Mouse (Mus musculus): ENCODE measurements around the gene Treml4. TPM values are rescaled to one million over a fixed set of nuclear protein-coding genes. Genes with fewer than 3 reads are reported as not detected.
"Not testable (repeated sequence)": the region's sequence is repeated elsewhere in the genome, so short reads cannot be mapped to it uniquely, and the experiment has no call there.

The Treml4 gene
- polyA plus RNA-seq, 1 experiment, result not detected

DNA sequence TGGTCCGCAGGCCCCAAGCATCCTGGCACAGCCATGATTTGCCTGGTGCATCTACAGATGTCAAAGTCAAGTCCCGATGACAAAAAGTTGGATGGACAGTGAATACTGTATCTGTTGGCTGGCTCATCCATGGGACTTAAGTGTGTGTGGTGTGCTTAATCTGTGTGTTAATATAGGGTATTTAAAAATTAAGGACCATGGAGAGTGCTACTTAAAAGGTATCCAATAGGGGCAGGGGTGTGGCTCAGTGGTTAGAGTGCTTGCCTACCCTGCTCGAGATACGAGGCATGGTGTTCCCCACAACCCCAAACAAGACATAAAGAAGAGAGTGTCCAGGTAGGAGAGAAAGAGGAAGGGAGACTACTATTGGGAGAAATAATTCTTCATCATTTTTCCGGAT is 37.7 kb downstream of the Treml4 start:
- Histone ChIP-seq H3K9ac (ENCODE audit: low read depth, poor library complexity, severe bottlenecking) (no peak overlapping the region), H3K9me3 (replicated peaks; ENCODE audit: control insufficient read depth, insufficient read depth, low read length, poor library complexity, severe bottlenecking) (no peaks in the 10 kb centered on the region), H3K27ac (ENCODE audit: insufficient read depth, low read length) (no peak overlapping the region), H3K4me3 (ENCODE audit: low read depth, low read length) (no peak overlapping the region), H3K4me1 (ENCODE audit: control insufficient read depth, insufficient read depth, low read length) (peaks cover 7% of the 10 kb centered on the region), H3K27me3 (ENCODE audit: control insufficient read depth, insufficient read depth, low read length, poor library complexity, severe bottlenecking) (no peaks in the 10 kb centered on the region), H3K36me3 (ENCODE audit: control insufficient read depth, insufficient read depth, low read length, poor library complexity, severe bottlenecking) (no peaks in the 10 kb centered on the region)
- TF ChIP-seq CTCF (IDR thresholded peaks at IDR 0.05; ENCODE audit: low read depth, low read length) (no peak), POLR2A (IDR thresholded peaks at IDR 0.05; ENCODE audit: insufficient read depth, low read length) (no peak), EP300 (IDR thresholded peaks at IDR 0.05; ENCODE audit: insufficient read depth, low read depth, low read length) (no peak)

DNA sequence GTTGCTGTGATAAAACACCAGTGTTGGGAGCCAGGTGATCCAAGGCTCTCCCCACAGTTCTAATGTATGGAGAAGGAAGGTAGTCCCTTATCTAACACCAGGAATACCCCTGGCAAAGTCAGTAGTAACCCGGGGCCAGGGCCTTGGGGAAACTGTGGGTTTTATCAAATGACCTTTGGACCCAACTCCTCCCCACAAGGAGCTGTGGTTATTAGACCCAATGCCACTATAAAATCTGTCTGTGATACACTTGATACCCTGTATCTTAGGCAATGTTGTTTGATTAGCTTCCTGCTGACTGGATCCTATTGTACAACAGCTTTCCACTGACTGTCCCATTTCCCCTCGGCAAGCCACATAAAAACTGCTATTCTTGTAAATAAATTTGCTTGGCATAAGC is 48.0 kb downstream of the Treml4 start:
- H3K4me1 ChIP-seq (ENCODE audit: control insufficient read depth, insufficient read depth, low read length), result no peaks in the 10 kb centered on the region
- TF ChIP-seq POLR2A (IDR thresholded peaks at IDR 0.05; ENCODE audit: insufficient read depth, low read length) (no peak), EP300 (IDR thresholded peaks at IDR 0.05; ENCODE audit: insufficient read depth, low read depth, low read length) (no peak), CTCF (IDR thresholded peaks at IDR 0.05; ENCODE audit: low read depth, low read length) (no peak)
- no peak overlapping the region for H3K9ac ChIP-seq (ENCODE audit: low read depth, poor library complexity, severe bottlenecking)
- H3K27me3 ChIP-seq (ENCODE audit: control insufficient read depth, insufficient read depth, low read length, poor library complexity, severe bottlenecking), result no peaks in the 10 kb centered on the region
- H3K27ac ChIP-seq (ENCODE audit: insufficient read depth, low read length), result no peak overlapping the region
- no peaks in the 10 kb centered on the region for H3K36me3 ChIP-seq (ENCODE audit: control insufficient read depth, insufficient read depth, low read length, poor library complexity, severe bottlenecking)
- no peak overlapping the region for H3K4me3 ChIP-seq (ENCODE audit: low read depth, low read length)
- H3K9me3 ChIP-seq (replicated peaks; ENCODE audit: control insufficient read depth, insufficient read depth, low read length, poor library complexity, severe bottlenecking), result no peaks in the 10 kb centered on the region

GRCm38 (mm10) chr17:48315905-48316579 is 51.9 kb downstream of the Treml4 start, which contains the start of gene B430306N03Rik:
Gene B430306N03Rik, plus strand, starts transcription at chr17:48316141.
- not testable (repeated sequence) for H3K9ac ChIP-seq (ENCODE audit: low read depth, poor library complexity, severe bottlenecking); H3K36me3 ChIP-seq (ENCODE audit: control insufficient read depth, insufficient read depth, low read length, poor library complexity, severe bottlenecking); H3K27me3 ChIP-seq (ENCODE audit: control insufficient read depth, insufficient read depth, low read length, poor library complexity, severe bottlenecking); H3K4me3 ChIP-seq (ENCODE audit: low read depth, low read length); H3K4me1 ChIP-seq (ENCODE audit: control insufficient read depth, insufficient read depth, low read length); H3K27ac ChIP-seq (ENCODE audit: insufficient read depth, low read length); H3K9me3 ChIP-seq (replicated peaks; ENCODE audit: control insufficient read depth, insufficient read depth, low read length, poor library complexity, severe bottlenecking)

- no peak overlapping the region for H3K9ac ChIP-seq (ENCODE audit: low read depth, poor library complexity, severe bottlenecking)
- no peaks in the 10 kb centered on the region for H3K27me3 ChIP-seq (ENCODE audit: control insufficient read depth, insufficient read depth, low read length, poor library complexity, severe bottlenecking)
- no peaks in the 10 kb centered on the region for H3K36me3 ChIP-seq (ENCODE audit: control insufficient read depth, insufficient read depth, low read length, poor library complexity, severe bottlenecking)
- H3K27ac ChIP-seq (ENCODE audit: insufficient read depth, low read length), result no peak overlapping the region
- no peak for TF ChIP-seq EP300 (IDR thresholded peaks at IDR 0.05; ENCODE audit: insufficient read depth, low read depth, low read length)
- no peak for TF ChIP-seq POLR2A (IDR thresholded peaks at IDR 0.05; ENCODE audit: insufficient read depth, low read length)
- no peak for TF ChIP-seq CTCF (IDR thresholded peaks at IDR 0.05; ENCODE audit: low read depth, low read length)
- no peak overlapping the region for H3K4me3 ChIP-seq (ENCODE audit: low read depth, low read length)
- peaks cover 2% of the 10 kb centered on the region for H3K4me1 ChIP-seq (ENCODE audit: control insufficient read depth, insufficient read depth, low read length)
- H3K9me3 ChIP-seq (replicated peaks; ENCODE audit: control insufficient read depth, insufficient read depth, low read length, poor library complexity, severe bottlenecking), result no peaks in the 10 kb centered on the region
These were observed 54.6 kb downstream of the Treml4 start for GRCm38 (mm10) chr17:48318686-48319085.

DNA sequence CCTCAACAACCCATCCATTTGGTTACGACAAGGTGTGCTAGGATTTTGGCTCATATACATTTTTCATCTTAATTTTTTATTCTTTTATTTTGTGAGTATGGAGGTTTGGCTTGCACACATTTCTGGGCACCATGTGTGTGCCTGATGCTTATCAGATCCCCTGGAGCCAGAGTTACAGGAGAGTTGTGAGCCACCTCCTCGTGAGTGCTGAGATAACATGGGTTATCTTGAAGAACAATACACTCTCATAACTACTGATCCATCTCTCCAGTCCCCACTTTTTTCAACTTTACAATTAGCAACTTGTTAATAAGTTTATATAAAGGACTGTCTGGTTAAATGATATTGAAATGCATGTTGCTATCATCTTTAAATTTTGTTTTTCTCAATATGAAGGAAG is 57.2 kb downstream of the Treml4 start:
- H3K4me1 ChIP-seq (ENCODE audit: control insufficient read depth, insufficient read depth, low read length), result peaks cover 2% of the 10 kb centered on the region
- H3K36me3 ChIP-seq (ENCODE audit: control insufficient read depth, insufficient read depth, low read length, poor library complexity, severe bottlenecking), result no peaks in the 10 kb centered on the region
- H3K27me3 ChIP-seq (ENCODE audit: control insufficient read depth, insufficient read depth, low read length, poor library complexity, severe bottlenecking), result no peaks in the 10 kb centered on the region
- no peak overlapping the region for H3K27ac ChIP-seq (ENCODE audit: insufficient read depth, low read length)
- no peak overlapping the region for H3K9ac ChIP-seq (ENCODE audit: low read depth, poor library complexity, severe bottlenecking)
- TF ChIP-seq POLR2A (IDR thresholded peaks at IDR 0.05; ENCODE audit: insufficient read depth, low read length) (no peak), CTCF (IDR thresholded peaks at IDR 0.05; ENCODE audit: low read depth, low read length) (no peak), EP300 (IDR thresholded peaks at IDR 0.05; ENCODE audit: insufficient read depth, low read depth, low read length) (no peak)
- H3K9me3 ChIP-seq (replicated peaks; ENCODE audit: control insufficient read depth, insufficient read depth, low read length, poor library complexity, severe bottlenecking), result no peaks in the 10 kb centered on the region
- no peak overlapping the region for H3K4me3 ChIP-seq (ENCODE audit: low read depth, low read length)

DNA sequence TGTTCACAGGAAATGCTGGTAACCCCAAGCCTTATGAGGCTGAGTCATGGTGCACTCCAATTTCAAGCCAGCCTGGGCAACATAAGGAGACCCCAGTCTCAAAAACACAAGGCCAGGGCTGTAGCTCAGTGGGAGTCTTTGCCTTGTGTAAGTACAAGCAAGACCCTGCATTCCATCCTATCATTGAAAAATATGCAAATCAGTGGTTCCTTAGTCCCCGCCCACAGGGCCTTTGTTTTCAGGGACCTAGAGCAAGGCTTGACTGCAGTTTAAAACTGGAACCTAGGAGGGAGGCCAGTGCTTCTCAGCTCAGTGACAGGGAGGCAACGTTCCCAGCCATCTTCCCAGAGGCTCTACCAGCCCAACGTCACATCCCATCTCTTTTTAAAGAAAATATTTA is 59.1 kb downstream of the Treml4 start:
- TF ChIP-seq EP300 (IDR thresholded peaks at IDR 0.05; ENCODE audit: insufficient read depth, low read depth, low read length) (no peak), CTCF (IDR thresholded peaks at IDR 0.05; ENCODE audit: low read depth, low read length) (no peak), POLR2A (IDR thresholded peaks at IDR 0.05; ENCODE audit: insufficient read depth, low read length) (no peak)
- H3K9ac ChIP-seq (ENCODE audit: low read depth, poor library complexity, severe bottlenecking), result no peak overlapping the region
- H3K27ac ChIP-seq (ENCODE audit: insufficient read depth, low read length), result peak overlapping the region; percentile 12; the same call in 1 of the 2 replicates
- H3K27me3 ChIP-seq (ENCODE audit: control insufficient read depth, insufficient read depth, low read length, poor library complexity, severe bottlenecking), result no peaks in the 10 kb centered on the region
- no peaks in the 10 kb centered on the region for H3K36me3 ChIP-seq (ENCODE audit: control insufficient read depth, insufficient read depth, low read length, poor library complexity, severe bottlenecking)
- peaks cover 2% of the 10 kb centered on the region for H3K4me1 ChIP-seq (ENCODE audit: control insufficient read depth, insufficient read depth, low read length)
- no peaks in the 10 kb centered on the region for H3K9me3 ChIP-seq (replicated peaks; ENCODE audit: control insufficient read depth, insufficient read depth, low read length, poor library complexity, severe bottlenecking)
- no peak overlapping the region for H3K4me3 ChIP-seq (ENCODE audit: low read depth, low read length)

All from ES-Bruce4 (cell line).